Mouse (Mus musculus) heart, adult 2 months (tissue): ENCODE results near the gene Pdcd11. TPM values are rescaled to one million over a fixed set of nuclear protein-coding genes. Genes with fewer than 3 reads are reported as not detected.

ENCODE experiments used
- DNase-seq, 2 experiments: peaks; one replicate each; pipeline ENCODE4 v3.0.0; 2021
- H3K27ac ChIP-seq: fragments of 200-600 bp; 2 replicates; pipeline ENCODE4 v1.8.1; 2022
- H3K27me3 ChIP-seq: fragments of 200-500 bp; 2 replicates; pipeline ENCODE4 v1.6.1; 2012; ENCODE audit warnings: mild to moderate bottlenecking, low read length, inconsistent platforms, mixed read lengths; ENCODE audit not compliant: control insufficient read depth, insufficient read depth
- H3K36me3 ChIP-seq: fragments of 200-500 bp; 2 replicates; pipeline ENCODE4 v1.6.1; 2012; ENCODE audit warnings: low read length, inconsistent platforms; ENCODE audit not compliant: control insufficient read depth, insufficient read depth
- H3K4me1 ChIP-seq: fragments of 200-500 bp; 2 replicates; pipeline ENCODE4 v1.6.1; 2011; ENCODE audit warnings: low read length; ENCODE audit not compliant: control insufficient read depth, insufficient read depth
- H3K4me3 ChIP-seq: fragments of 200-600 bp; 2 replicates; pipeline ENCODE4 v1.8.1; 2022
- H3K79me2 ChIP-seq: fragments of 200-500 bp; replicated peaks from 2 replicates; pipeline ENCODE4 v1.6.1; 2012; ENCODE audit warnings: mild to moderate bottlenecking, inconsistent platforms, low read length, moderate library complexity, mixed read lengths; ENCODE audit not compliant: control insufficient read depth, insufficient read depth
- H3K9ac ChIP-seq: fragments of 200-500 bp; 2 replicates; pipeline ENCODE4 v1.6.1; 2012; ENCODE audit warnings: low read depth, mild to moderate bottlenecking, control low read depth, inconsistent platforms, low read length, mixed read lengths
- CTCF ChIP-seq: fragments of 200-600 bp; IDR thresholded peaks from 2 replicates; pipeline ENCODE4 v1.8.1; 2022; ENCODE audit warnings: antibody characterized with exemption, mild to moderate bottlenecking, moderate library complexity
- EP300 ChIP-seq: fragments of 200-500 bp; IDR thresholded peaks from 2 replicates; pipeline ENCODE4 v1.6.1; 2011; ENCODE audit warnings: low read depth, low read length, control low read depth; ENCODE audit not compliant: insufficient read depth
- POLR2A ChIP-seq: fragments of 200-500 bp; IDR thresholded peaks from 2 replicates; pipeline ENCODE4 v1.6.1; 2011; ENCODE audit warnings: mild to moderate bottlenecking, low read depth, low read length, control low read depth; ENCODE audit not compliant: insufficient read depth
- WGBS: fragments of 180-500 bp; shearing (Covaris S2); methylation state at CpG from one replicate; pipeline ENCODE4 v1.1.7; 2018; 5-methylcytosine and 5-hydroxymethylcytosine counted together
- intact Hi-C: fragments of 180-260 bp; cut with DNase I; formaldehyde crosslinking; loops from one replicate; pipeline ENCODE4 v1.15.1; 2025
- long read RNA-seq: library from polyadenylated mRNA; stranded (forward); transcript quantifications from one replicate; pipeline ENCODE4 v2.0.0, GENCODE M21; 2021
- polyA plus RNA-seq: library from polyadenylated mRNA; depleted of rRNA; stranded (reverse); fragments of >200 nt; gene quantifications from 2 replicates; pipeline ENCODE4 v1.2.3, GENCODE M21; 2012; rRNA removed
- total RNA-seq, 2 experiments: library from RNA; stranded (reverse); gene quantifications; 2 replicates each; pipeline ENCODE4 v1.2.3; 2021

The Pdcd11 gene
- total RNA-seq (10 to 100 TPM; 11.8 to 12.4 TPM), polyA plus RNA-seq (5.5 and 7.7 TPM in 2 replicates)
- long read RNA-seq, full-length matches to known transcripts = 1 of 4 reads
- long read RNA-seq, partial matches to known transcripts = 3 of 4 reads
- long read RNA-seq, other reads (novel, unspliced or antisense) = 0 of 4 reads

- Histone ChIP-seq H3K4me3 (peak within 1 kb of the TSS; percentile 74), H3K36me3 (peaks cover 23% of the 10 kb centered on the region), H3K27ac (peak within 1 kb of the TSS; percentile 93), H3K27me3 (no peaks in the 10 kb centered on the region), H3K79me2 (peaks cover 2% of the 10 kb centered on the region; the same call in 1 of the 2 replicates), H3K9ac (peak within 1 kb of the TSS; percentile 94), H3K4me1 (peaks cover 6% of the 10 kb centered on the region)
- TF ChIP-seq CTCF (no peak), EP300 (0 out of 2 replicates have a peak, but pooled peaks have one; percentile 49), POLR2A (peak; percentile 91)
- intact Hi-C loops = loop anchor here (1.0 kb wide), 1 partner anchor 22 kb away; no protein-coding TSS in a partner anchor
- peak; percentile 96 for DNase-seq
- under 1% methylated on average over 56 of the region's 56 CpGs for WGBS
These were observed at the start of gene Pdcd11, which contains the start of gene Usmg5 for GRCm38 (mm10) chr19:47090550-47091156. Pdcd11 (plus strand) TSS chr19:47090768. Usmg5 (minus strand) TSS chr19:47090647.

- Histone ChIP-seq H3K4me3 (no peak overlapping the region), H3K4me1 (no peaks in the 10 kb centered on the region), H3K79me2 (no peaks in the 10 kb centered on the region), H3K36me3 (no peaks in the 10 kb centered on the region), H3K9ac (no peak overlapping the region), H3K27me3 (no peaks in the 10 kb centered on the region), H3K27ac (no peak overlapping the region)
- TF ChIP-seq EP300 (no peak), POLR2A (no peak), CTCF (peak; percentile 66)
- WGBS = 80% methylated on average over 3 of the region's 3 CpGs
- DNase-seq = no peak
- intact Hi-C loops = loop anchor here (2.0 kb wide), 1 partner anchor 167 kb away; no protein-coding TSS in a partner anchor
These were observed 47.0 kb upstream of the Pdcd11 start for GRCm38 (mm10) chr19:47043608-47044007.

GRCm38 (mm10) chr19:47046343-47046742 is 44.2 kb upstream of the Pdcd11 start:
- no peaks in the 10 kb centered on the region for H3K36me3 ChIP-seq
- H3K4me3 ChIP-seq = no peak overlapping the region
- H3K27ac ChIP-seq = no peak overlapping the region
- 96% methylated on average over 1 of the region's 1 CpGs for WGBS
- H3K9ac ChIP-seq = no peak overlapping the region
- TF ChIP-seq POLR2A = no peak
- peak; percentile 23; the same call in 1 of the 2 replicates for TF ChIP-seq CTCF
- TF ChIP-seq EP300 = no peak
- H3K79me2 ChIP-seq = no peaks in the 10 kb centered on the region
- DNase-seq = no peak
- no peaks in the 10 kb centered on the region for H3K27me3 ChIP-seq
- intact Hi-C loops = no loop called here
- H3K4me1 ChIP-seq = peaks cover 4% of the 10 kb centered on the region; the same call in 1 of the 2 replicates

GRCm38 (mm10) chr19:47047236-47047833 is 43.2 kb upstream of the Pdcd11 start:
- intact Hi-C loops = no loop called here
- Histone ChIP-seq H3K79me2 (no peaks in the 10 kb centered on the region), H3K9ac (no peak overlapping the region), H3K4me3 (no peak overlapping the region), H3K4me1 (peaks cover 4% of the 10 kb centered on the region; the same call in 1 of the 2 replicates), H3K36me3 (no peaks in the 10 kb centered on the region), H3K27me3 (no peaks in the 10 kb centered on the region), H3K27ac (no peak overlapping the region)
- 92% methylated on average over 13 of the region's 13 CpGs for WGBS
- DNase-seq = no peak
- TF ChIP-seq EP300 = no peak
- no peak for TF ChIP-seq POLR2A
- no peak for TF ChIP-seq CTCF

- Histone ChIP-seq H3K9ac (no peak overlapping the region), H3K4me1 (peaks cover 4% of the 10 kb centered on the region; the same call in 1 of the 2 replicates), H3K79me2 (no peaks in the 10 kb centered on the region), H3K27me3 (no peaks in the 10 kb centered on the region), H3K27ac (no peak overlapping the region), H3K4me3 (no peak overlapping the region), H3K36me3 (no peaks in the 10 kb centered on the region)
- TF ChIP-seq EP300 (no peak), CTCF (no peak), POLR2A (no peak)
- intact Hi-C loops = no loop called here
- no peak for DNase-seq
- WGBS = 61% methylated on average over 4 of the region's 4 CpGs
These were observed 41.5 kb upstream of the Pdcd11 start for GRCm38 (mm10) chr19:47049061-47049460.

GRCm38 (mm10) chr19:47049840-47050239 is 40.7 kb upstream of the Pdcd11 start:
- 8% methylated on average over 7 of the region's 7 CpGs for WGBS
- H3K27ac ChIP-seq = no peak overlapping the region; the same call in 1 of the 2 replicates

More at GRCm38 (mm10) chr19:47049840-47050239, 40.7 kb upstream of the Pdcd11 start:
- Histone ChIP-seq H3K79me2 (no peaks in the 10 kb centered on the region), H3K4me3 (peak overlapping the region; percentile 67), H3K27me3 (no peaks in the 10 kb centered on the region), H3K9ac (no peak overlapping the region), H3K4me1 (peaks cover 4% of the 10 kb centered on the region; the same call in 1 of the 2 replicates), H3K36me3 (no peaks in the 10 kb centered on the region)
- intact Hi-C loops = no loop called here
- no peak for DNase-seq
- no peak for TF ChIP-seq POLR2A
- TF ChIP-seq EP300 = no peak
- no peak for TF ChIP-seq CTCF
